Mouse (Mus musculus) hindbrain, embryonic 16.5 days (tissue): ENCODE measurements around the gene Ropn1l. TPM values are rescaled to one million over a fixed set of nuclear protein-coding genes. Genes with fewer than 3 reads are reported as not detected.

ENCODE experiments used
- ATAC-seq: fragments of 200-750 bp; cut with Nextera tagmentation; 2 replicates; pipeline ENCODE4 v1.8.0; 2017; ENCODE audit warnings: moderate TSS enrichment, moderate library complexity
- H3K27ac ChIP-seq: fragments of 300-500 bp; sonication (generic); 2 replicates; pipeline ENCODE4 v1.5.1; 2014; ENCODE audit warnings: low read depth, mild to moderate bottlenecking, control low read depth, low read length, moderate library complexity
- H3K27me3 ChIP-seq: fragments of 300-500 bp; sonication (generic); replicated peaks from 2 replicates; pipeline ENCODE4 v1.6.1; 2014; ENCODE audit warnings: low read length; ENCODE audit not compliant: control insufficient read depth, insufficient read depth
- H3K36me3 ChIP-seq: fragments of 300-500 bp; sonication (generic); 2 replicates; pipeline ENCODE4 v1.6.1; 2014; ENCODE audit warnings: mild to moderate bottlenecking, low read length, moderate library complexity, mixed read lengths; ENCODE audit not compliant: control insufficient read depth, insufficient read depth
- H3K4me1 ChIP-seq: fragments of 300-500 bp; sonication (generic); 2 replicates; pipeline ENCODE4 v1.6.1; 2014; ENCODE audit warnings: low read depth, low read length; ENCODE audit not compliant: control insufficient read depth, insufficient read depth
- H3K4me2 ChIP-seq: fragments of 300-500 bp; sonication (generic); 2 replicates; pipeline ENCODE4 v1.6.1; 2014; ENCODE audit warnings: mild to moderate bottlenecking, low read length, control low read depth, moderate library complexity
- H3K4me3 ChIP-seq: fragments of 300-500 bp; sonication (generic); 2 replicates; pipeline ENCODE4 v1.5.1; 2014; ENCODE audit warnings: mild to moderate bottlenecking, low read length, control low read depth, moderate library complexity
- H3K9ac ChIP-seq: fragments of 300-500 bp; sonication (generic); 2 replicates; pipeline ENCODE4 v1.6.1; 2014; ENCODE audit warnings: low read depth, mild to moderate bottlenecking, control low read depth, low read length, moderate library complexity
- H3K9me3 ChIP-seq: fragments of 300-500 bp; sonication (generic); 2 replicates; pipeline ENCODE4 v1.6.1; 2014; ENCODE audit warnings: mild to moderate bottlenecking, low read length, moderate library complexity; ENCODE audit not compliant: control insufficient read depth
- whole genome bisulfite sequencing: fragments of 180-500 bp; shearing (Covaris S2); extraction: QIAGEN DNeasy Blood & Tissue Kit; methylation state at CpG from one replicate; pipeline ENCODE4 v1.1.7; 2014; 5-methylcytosine and 5-hydroxymethylcytosine counted together
- polyA plus RNA-seq: library from polyadenylated mRNA; unstranded; fragments of >200 nt; fragmentation: Nextera tagmentation; extraction: Ambion mirVana; gene quantifications from 2 replicates; pipeline ENCODE4 v1.2.1, GENCODE M21; 2015

Ropn1l gene
- polyA plus RNA-seq, 1 experiment from 2014 or later = 2.9 TPM

- no peak for ATAC-seq
- 86% methylated on average over 4 of the region's 4 CpGs for WGBS
- Histone ChIP-seq H3K27ac (no peak overlapping the region), H3K4me2 (no peak overlapping the region), H3K9ac (no peak overlapping the region), H3K4me3 (no peak overlapping the region), H3K27me3 (no peaks in the 10 kb centered on the region), H3K9me3 (peaks cover under 1% of the 10 kb centered on the region; the same call in 1 of the 2 replicates), H3K36me3 (no peaks in the 10 kb centered on the region), H3K4me1 (no peaks in the 10 kb centered on the region)
These were observed 61.4 kb downstream of the Ropn1l start for GRCm38 (mm10) chr15:31392135-31392534.

Other genes starting within 250 kb of the Ropn1l start
- 20.9 and 24.8 TPM in 2 replicates for gene Dap, start 229.4 kb downstream of the Ropn1l start, polyA plus RNA-seq
- 0.98 and 1.2 TPM in 2 replicates for gene Ankrd33b, start 86.0 kb downstream of the Ropn1l start, polyA plus RNA-seq
- gene March6, start 77.3 kb upstream of the Ropn1l start, polyA plus RNA-seq = 68.3 and 82.9 TPM in 2 replicates
- gene Cmbl, start 111.7 kb upstream of the Ropn1l start, polyA plus RNA-seq = 16.0 and 17.1 TPM in 2 replicates
- 484 and 486 TPM in 2 replicates for gene Cct5, start 148.1 kb upstream of the Ropn1l start, polyA plus RNA-seq
- gene Fam173b, start 148.1 kb upstream of the Ropn1l start, polyA plus RNA-seq = 11.0 TPM in 2 replicates